Mouse (Mus musculus) heart, adult 11 months (tissue): ENCODE data around the gene Gabbr1.

Source experiments
- DNase-seq: peaks from one replicate; pipeline ENCODE4 v3.0.0; 2022

The Gabbr1 gene

GRCm38 (mm10) chr17:37044651-37045244 is 1.0 kb upstream of the Gabbr1 start:
- DNase-seq: no peak

- no peak for DNase-seq
Measured at GRCm38 (mm10) chr17:37046312-37047112, 746 bp downstream of the Gabbr1 start.

GRCm38 (mm10) chr17:37047332-37047976 is 1.7 kb downstream of the Gabbr1 start:
- peak; percentile 90 for DNase-seq

- DNase-seq: no peak
Measured at GRCm38 (mm10) chr17:37047981-37048380, 2.2 kb downstream of the Gabbr1 start.

GRCm38 (mm10) chr17:37048383-37048782 is 2.6 kb downstream of the Gabbr1 start:
- DNase-seq: peak; percentile 90

GRCm38 (mm10) chr17:37049570-37050310 is 4.0 kb downstream of the Gabbr1 start:
- peak; percentile 95 for DNase-seq

- peak; percentile 98 for DNase-seq
Measured at GRCm38 (mm10) chr17:37050399-37050798, 4.6 kb downstream of the Gabbr1 start.

GRCm38 (mm10) chr17:37050876-37051275 is 5.1 kb downstream of the Gabbr1 start:
- DNase-seq: no peak

- no peak for DNase-seq
Measured at GRCm38 (mm10) chr17:37051745-37052144, 6.0 kb downstream of the Gabbr1 start.

- DNase-seq: no peak
Measured at GRCm38 (mm10) chr17:37056957-37057356, 11.2 kb downstream of the Gabbr1 start.

- DNase-seq: no peak
Measured at GRCm38 (mm10) chr17:37061435-37061834, 15.7 kb downstream of the Gabbr1 start.

- DNase-seq: no peak
Measured at GRCm38 (mm10) chr17:37062101-37062641, 16.4 kb downstream of the Gabbr1 start.

- DNase-seq: no peak
Measured at GRCm38 (mm10) chr17:37063063-37063462, 17.3 kb downstream of the Gabbr1 start.

GRCm38 (mm10) chr17:37063686-37064495 is 18.1 kb downstream of the Gabbr1 start:
- DNase-seq: no peak

GRCm38 (mm10) chr17:37065993-37066392 is 20.2 kb downstream of the Gabbr1 start:
- no peak for DNase-seq

- DNase-seq: peak; percentile 52
Measured at GRCm38 (mm10) chr17:37067861-37068260, 22.1 kb downstream of the Gabbr1 start.

GRCm38 (mm10) chr17:37070121-37070520 is 24.4 kb downstream of the Gabbr1 start:
- DNase-seq: peak; percentile 66

- DNase-seq: peak; percentile 54
Measured at GRCm38 (mm10) chr17:37072080-37072729, 26.4 kb downstream of the Gabbr1 start.

- DNase-seq: peak; percentile 87
Measured at GRCm38 (mm10) chr17:37072730-37073276, 27.0 kb downstream of the Gabbr1 start.

GRCm38 (mm10) chr17:37075181-37075580 is 29.4 kb downstream of the Gabbr1 start:
- DNase-seq: peak; percentile 64

GRCm38 (mm10) chr17:37075766-37076165 is 30.0 kb downstream of the Gabbr1 start:
- peak; percentile 72 for DNase-seq
